Mouse (Mus musculus) neural tube, embryonic 15.5 days (tissue): ENCODE measurements around the gene Ccl11. TPM values are rescaled to one million over a fixed set of nuclear protein-coding genes. Genes with fewer than 3 reads are reported as not detected.

Experiments used
- ATAC-seq: fragments of 200-750 bp; cut with Nextera tagmentation; 2 replicates; pipeline ENCODE4 v1.8.0; 2017; ENCODE audit warnings: mild to moderate bottlenecking, moderate TSS enrichment, moderate library complexity; ENCODE audit not compliant: low FRiP score
- H3K27ac ChIP-seq: fragments of 300-500 bp; sonication (generic); replicated peaks from 2 replicates; pipeline ENCODE4 v1.5.1; 2015; ENCODE audit warnings: mild to moderate bottlenecking, inconsistent platforms
- H3K27me3 ChIP-seq: fragments of 300-500 bp; sonication (generic); replicated peaks from 2 replicates; pipeline ENCODE4 v1.6.1; 2015; ENCODE audit warnings: inconsistent platforms
- H3K36me3 ChIP-seq: fragments of 300-500 bp; sonication (generic); 2 replicates; pipeline ENCODE4 v1.6.1; 2015; ENCODE audit warnings: inconsistent platforms
- H3K4me1 ChIP-seq: fragments of 300-500 bp; sonication (generic); 2 replicates; pipeline ENCODE4 v1.6.1; 2015; ENCODE audit warnings: inconsistent platforms
- H3K4me2 ChIP-seq: fragments of 300-500 bp; sonication (generic); 2 replicates; pipeline ENCODE4 v1.6.1; 2015; ENCODE audit warnings: inconsistent platforms, mild to moderate bottlenecking, moderate library complexity
- H3K4me3 ChIP-seq: fragments of 300-500 bp; sonication (generic); replicated peaks from 2 replicates; pipeline ENCODE4 v1.5.1; 2015; ENCODE audit warnings: mild to moderate bottlenecking, inconsistent platforms
- H3K9ac ChIP-seq: fragments of 300-500 bp; sonication (generic); replicated peaks from 2 replicates; pipeline ENCODE4 v1.6.1; 2015; ENCODE audit warnings: mild to moderate bottlenecking, inconsistent platforms
- H3K9me3 ChIP-seq: fragments of 300-500 bp; sonication (generic); replicated peaks from 2 replicates; pipeline ENCODE4 v1.6.1; 2016; ENCODE audit warnings: inconsistent platforms
- WGBS: fragments of 180-500 bp; shearing (Covaris S2); methylation state at CpG from one replicate; pipeline ENCODE4 v1.1.7; 2015; ENCODE audit warnings: mixed read lengths; 5-methylcytosine and 5-hydroxymethylcytosine counted together
- polyA plus RNA-seq: library from polyadenylated mRNA; unstranded; fragments of >200 nt; fragmentation: Nextera tagmentation; extraction: Ambion mirVana; gene quantifications from 2 replicates; pipeline ENCODE4 v1.2.1, GENCODE M21; 2015

Ccl11 gene
- polyA plus RNA-seq, 1 experiment from 2014 or later: 0.47 TPM

- H3K4me1 ChIP-seq: peaks cover 20% of the 10 kb centered on the region
- H3K36me3 ChIP-seq: no peaks in the 10 kb centered on the region
- H3K9me3 ChIP-seq: no peaks in the 10 kb centered on the region
- H3K27me3 ChIP-seq: no peaks in the 10 kb centered on the region
- ATAC-seq: no peak
- H3K27ac ChIP-seq: peak overlapping the region; percentile 72
- H3K9ac ChIP-seq: no peak overlapping the region
- no peak overlapping the region for H3K4me2 ChIP-seq
- H3K4me3 ChIP-seq: no peak overlapping the region
These were observed 25.5 kb upstream of the Ccl11 start for GRCm38 (mm10) chr11:82032136-82032535.

DNA sequence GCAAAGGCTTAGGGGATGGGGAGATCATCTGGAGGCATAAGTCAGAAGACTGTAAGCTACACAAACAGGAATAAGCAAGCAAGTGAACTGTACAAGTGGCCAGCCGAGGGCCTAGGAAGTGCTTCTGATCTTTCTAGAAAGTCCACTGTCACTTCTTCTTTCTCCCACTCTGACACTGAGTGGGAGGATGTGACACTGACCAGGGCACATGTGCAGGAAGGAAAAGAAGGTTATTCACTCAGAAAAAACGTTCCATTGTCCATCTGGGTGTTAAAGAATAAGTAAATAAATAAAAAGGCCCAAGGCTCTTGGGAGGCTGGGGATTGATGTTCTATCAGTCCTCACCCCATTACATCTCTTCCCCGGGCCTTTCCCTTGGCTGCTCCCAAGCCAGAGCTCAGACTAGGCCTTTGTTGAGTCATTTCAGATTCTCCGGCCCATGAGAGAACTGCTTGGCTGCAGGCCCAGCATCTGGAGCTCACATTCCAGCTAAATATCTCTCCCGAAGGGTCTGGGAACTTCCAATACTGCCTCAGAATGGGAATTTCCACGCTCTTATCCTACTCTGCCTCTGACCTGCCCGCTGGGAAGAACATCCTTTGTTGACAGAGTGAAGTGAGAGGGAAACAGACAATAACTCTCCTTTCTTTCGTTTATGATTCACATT, 24.8 kb upstream of the Ccl11 start:
- Histone ChIP-seq H3K36me3 (no peaks in the 10 kb centered on the region), H3K4me3 (no peak overlapping the region), H3K27me3 (no peaks in the 10 kb centered on the region), H3K9me3 (no peaks in the 10 kb centered on the region), H3K4me2 (no peak overlapping the region), H3K4me1 (peaks cover 20% of the 10 kb centered on the region), H3K27ac (peak overlapping the region; percentile 72), H3K9ac (no peak overlapping the region)
- ATAC-seq: no peak
- WGBS: 23% methylated on average over 8 of the region's 8 CpGs

DNA sequence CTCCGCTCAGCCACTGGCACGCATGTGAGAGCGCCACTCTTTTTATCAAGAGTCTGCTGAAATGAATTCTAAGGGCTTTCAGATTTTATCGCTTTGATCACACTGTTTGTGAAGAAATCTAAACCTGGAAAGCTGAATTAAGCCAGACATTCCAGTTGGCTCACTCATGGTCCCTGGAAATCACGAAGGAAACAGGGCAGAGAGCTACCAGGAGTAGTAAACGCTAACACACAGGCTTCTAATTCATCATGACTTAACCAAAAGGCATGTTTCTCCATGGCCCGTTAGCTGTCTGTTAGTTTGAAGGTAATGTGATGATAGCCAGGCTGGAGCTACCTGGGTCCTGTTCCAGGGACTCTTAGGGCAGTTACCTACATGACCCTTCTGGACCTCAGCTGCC, 23.2 kb upstream of the Ccl11 start:
- Histone ChIP-seq H3K4me3 (no peak overlapping the region), H3K27ac (0 out of 2 replicates have a peak overlapping the region, but pooled peaks have one; percentile 23), H3K4me1 (peaks cover 28% of the 10 kb centered on the region), H3K36me3 (no peaks in the 10 kb centered on the region), H3K9me3 (no peaks in the 10 kb centered on the region), H3K4me2 (no peak overlapping the region), H3K9ac (no peak overlapping the region), H3K27me3 (no peaks in the 10 kb centered on the region)
- 93% methylated on average over 7 of the region's 7 CpGs for WGBS
- ATAC-seq: no peak

DNA sequence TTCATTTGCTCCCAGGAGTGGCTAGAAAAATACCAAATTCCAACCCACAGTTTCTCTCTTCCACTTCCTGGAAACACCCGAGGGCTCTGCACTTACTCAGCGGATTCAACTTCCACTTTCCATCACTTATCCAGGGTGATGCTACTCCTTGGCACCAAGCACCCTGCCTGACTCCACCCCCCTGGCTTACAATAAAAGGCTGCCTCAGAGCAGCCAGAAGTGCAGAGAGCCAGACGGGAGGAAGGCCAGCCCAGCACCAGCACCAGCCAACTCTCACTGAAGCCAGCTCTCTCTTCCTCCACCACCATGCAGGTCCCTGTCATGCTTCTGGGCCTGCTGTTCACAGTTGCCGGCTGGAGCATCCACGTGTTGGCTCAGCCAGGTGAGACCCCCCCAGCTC, 22.3 kb upstream of the Ccl11 start, which contains the start of gene Ccl2:
Gene Ccl2 (plus strand): TSS at position 216 of the 400 bp plus-strand sequence.
- peaks cover 32% of the 10 kb centered on the region for H3K4me1 ChIP-seq
- no peaks in the 10 kb centered on the region for H3K36me3 ChIP-seq
- 0 out of 2 replicates have a peak within 1 kb of the TSS, but pooled peaks have one; percentile 23 for H3K27ac ChIP-seq
- no peak for ATAC-seq
- WGBS: 28% methylated on average over 5 of the region's 5 CpGs
- 0 out of 2 replicates have a peak within 1 kb of the TSS, but pooled peaks have one; percentile 13 for H3K4me2 ChIP-seq
- H3K9ac ChIP-seq: no peak within 1 kb of the TSS
- H3K9me3 ChIP-seq: no peaks in the 10 kb centered on the region
- no peaks in the 10 kb centered on the region for H3K27me3 ChIP-seq
- no peak within 1 kb of the TSS for H3K4me3 ChIP-seq

- Histone ChIP-seq H3K4me3 (no peak overlapping the region), H3K27ac (no peak overlapping the region), H3K4me1 (peaks cover 32% of the 10 kb centered on the region), H3K36me3 (no peaks in the 10 kb centered on the region), H3K9me3 (no peaks in the 10 kb centered on the region), H3K27me3 (no peaks in the 10 kb centered on the region), H3K4me2 (no peak overlapping the region), H3K9ac (no peak overlapping the region)
- no peak for ATAC-seq
- WGBS: 91% methylated on average over 2 of the region's 2 CpGs
These were observed 21.8 kb upstream of the Ccl11 start for GRCm38 (mm10) chr11:82035857-82036256.

DNA sequence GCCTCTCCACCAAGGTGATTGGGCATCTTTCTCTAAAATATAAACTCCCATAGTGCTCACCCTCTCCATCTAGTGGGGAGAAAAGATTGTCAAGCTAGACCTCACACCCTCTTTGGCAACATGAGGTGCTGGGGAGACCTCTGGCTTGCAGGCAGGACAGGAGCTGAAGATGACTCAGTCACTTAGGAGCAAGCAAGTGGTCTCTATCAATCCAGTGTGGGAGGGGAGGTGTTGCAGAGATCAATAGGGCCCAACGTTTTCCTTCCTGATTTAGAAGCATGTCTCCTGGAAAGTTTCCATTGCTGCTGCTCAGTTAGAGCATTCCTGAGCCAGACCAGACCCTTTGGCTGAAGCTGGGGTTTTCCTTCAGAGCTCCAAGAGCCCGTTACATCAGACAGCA, 19.1 kb upstream of the Ccl11 start, which contains the start of gene Gm17268:
Gene Gm17268 (minus strand): TSS at position 28 of the 400 bp plus-strand sequence.
- Histone ChIP-seq H3K36me3 (no peaks in the 10 kb centered on the region), H3K27me3 (no peaks in the 10 kb centered on the region), H3K9me3 (no peaks in the 10 kb centered on the region), H3K4me2 (no peak within 1 kb of the TSS), H3K27ac (no peak within 1 kb of the TSS), H3K9ac (no peak within 1 kb of the TSS), H3K4me1 (peaks cover 20% of the 10 kb centered on the region), H3K4me3 (no peak within 1 kb of the TSS)
- 43% methylated on average over 2 of the region's 2 CpGs for WGBS
- no peak for ATAC-seq

DNA sequence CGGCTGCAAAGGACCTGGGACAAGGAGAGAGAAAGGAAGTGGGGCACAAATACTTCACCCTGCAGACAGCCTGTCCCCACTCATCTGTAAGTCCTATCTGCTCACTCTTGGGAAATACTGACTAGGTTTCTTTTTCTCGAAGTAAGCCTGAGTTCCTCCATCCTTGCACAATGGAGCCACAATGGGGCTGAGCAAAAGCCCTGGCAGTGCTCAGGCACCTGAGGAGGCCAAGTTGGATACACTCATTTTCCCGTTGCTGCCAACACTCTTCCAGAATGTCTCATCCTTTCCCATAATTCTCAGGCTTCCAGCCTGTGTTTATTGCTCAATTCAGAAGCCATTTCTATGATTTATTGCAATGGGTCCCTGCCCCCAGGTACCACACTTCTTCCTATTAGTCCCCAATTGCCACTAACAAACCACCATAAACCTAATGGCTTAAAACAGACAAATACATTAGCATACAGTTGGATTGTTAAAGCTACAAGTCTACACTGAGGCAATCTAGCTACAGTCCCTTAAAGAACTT, 18.4 kb upstream of the Ccl11 start:
- peaks cover 19% of the 10 kb centered on the region for H3K4me1 ChIP-seq
- no peak overlapping the region for H3K4me3 ChIP-seq
- no peaks in the 10 kb centered on the region for H3K36me3 ChIP-seq
- H3K9me3 ChIP-seq: no peaks in the 10 kb centered on the region
- no peak for ATAC-seq
- no peaks in the 10 kb centered on the region for H3K27me3 ChIP-seq
- 29% methylated on average over 3 of the region's 3 CpGs for WGBS
- H3K4me2 ChIP-seq: no peak overlapping the region
- no peak overlapping the region for H3K27ac ChIP-seq
- H3K9ac ChIP-seq: no peak overlapping the region

DNA sequence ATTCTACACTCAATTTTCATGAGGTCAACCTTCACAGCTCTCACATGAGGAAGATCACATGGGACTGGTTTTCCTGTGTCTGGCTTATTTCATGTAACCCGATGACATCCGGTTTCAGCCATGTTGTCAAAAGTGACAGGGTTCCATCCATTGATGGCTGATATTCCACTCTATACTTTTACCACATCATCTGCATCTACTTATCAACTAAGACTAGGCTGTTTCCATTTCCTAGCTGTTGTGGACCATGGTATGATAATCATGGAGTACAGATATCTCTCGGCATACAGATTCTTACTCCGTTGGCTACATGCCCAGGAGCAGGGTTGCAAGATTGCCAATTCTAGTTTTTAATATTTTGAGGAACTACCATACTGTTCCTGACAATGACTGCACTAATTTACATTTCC, 15.9 kb upstream of the Ccl11 start:
- no peak overlapping the region for H3K4me3 ChIP-seq
- H3K4me2 ChIP-seq: no peak overlapping the region
- peaks cover 12% of the 10 kb centered on the region for H3K4me1 ChIP-seq
- H3K27ac ChIP-seq: no peak overlapping the region
- no peaks in the 10 kb centered on the region for H3K36me3 ChIP-seq
- WGBS: 90% methylated on average over 4 of the region's 4 CpGs
- H3K9ac ChIP-seq: no peak overlapping the region
- no peaks in the 10 kb centered on the region for H3K27me3 ChIP-seq
- no peaks in the 10 kb centered on the region for H3K9me3 ChIP-seq
- no peak for ATAC-seq

GRCm38 (mm10) chr11:82045471-82045870, 12.2 kb upstream of the Ccl11 start, which contains the start of gene Ccl7:
Gene Ccl7 (plus strand): TSS chr11:82045712.
- H3K4me1 ChIP-seq: no peaks in the 10 kb centered on the region
- H3K9me3 ChIP-seq: no peaks in the 10 kb centered on the region
- no peaks in the 10 kb centered on the region for H3K36me3 ChIP-seq
- 74% methylated on average over 3 of the region's 3 CpGs for WGBS
- H3K27me3 ChIP-seq: no peaks in the 10 kb centered on the region
- H3K9ac ChIP-seq: no peak within 1 kb of the TSS
- no peak for ATAC-seq
- H3K4me2 ChIP-seq: no peak within 1 kb of the TSS
- H3K27ac ChIP-seq: no peak within 1 kb of the TSS
- H3K4me3 ChIP-seq: no peak within 1 kb of the TSS

GRCm38 (mm10) chr11:82047746-82048415, 9.7 kb upstream of the Ccl11 start:
- H3K36me3 ChIP-seq: no peaks in the 10 kb centered on the region
- H3K9ac ChIP-seq: no peak overlapping the region
- no peak for ATAC-seq
- no peaks in the 10 kb centered on the region for H3K27me3 ChIP-seq
- 55% methylated on average over 6 of the region's 6 CpGs for WGBS
- H3K9me3 ChIP-seq: no peaks in the 10 kb centered on the region
- no peak overlapping the region for H3K4me3 ChIP-seq
- H3K27ac ChIP-seq: no peak overlapping the region
- H3K4me1 ChIP-seq: no peaks in the 10 kb centered on the region
- H3K4me2 ChIP-seq: no peak overlapping the region

DNA sequence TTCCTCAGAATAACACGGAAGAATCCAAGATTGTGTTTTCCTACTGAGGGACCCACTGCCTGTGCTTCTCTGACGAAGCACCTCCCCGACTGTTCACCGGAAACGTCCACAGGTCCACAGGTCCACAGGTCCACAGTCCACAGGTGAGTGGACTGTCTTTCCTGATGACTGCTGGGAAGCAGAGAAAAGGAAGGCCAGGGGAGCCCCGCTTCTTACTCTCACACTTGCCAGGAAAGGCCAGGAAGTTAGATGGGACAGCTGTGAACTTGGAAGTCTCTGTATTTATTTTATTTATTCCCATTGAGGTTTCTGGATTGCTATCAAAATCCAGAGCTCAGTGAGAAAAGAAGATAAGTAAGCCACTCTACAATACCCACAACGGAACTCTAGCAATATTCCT, 3.8 kb upstream of the Ccl11 start:
- no peaks in the 10 kb centered on the region for H3K27me3 ChIP-seq
- no peak overlapping the region for H3K4me2 ChIP-seq
- H3K27ac ChIP-seq: no peak overlapping the region
- no peak overlapping the region for H3K9ac ChIP-seq
- no peak overlapping the region for H3K4me3 ChIP-seq
- H3K4me1 ChIP-seq: no peaks in the 10 kb centered on the region
- no peaks in the 10 kb centered on the region for H3K9me3 ChIP-seq
- WGBS: 91% methylated on average over 7 of the region's 7 CpGs
- H3K36me3 ChIP-seq: no peaks in the 10 kb centered on the region
- no peak for ATAC-seq

- Histone ChIP-seq H3K36me3 (no peaks in the 10 kb centered on the region), H3K9ac (no peak overlapping the region), H3K27me3 (no peaks in the 10 kb centered on the region), H3K4me3 (no peak overlapping the region), H3K4me1 (no peaks in the 10 kb centered on the region), H3K4me2 (no peak overlapping the region), H3K27ac (no peak overlapping the region), H3K9me3 (no peaks in the 10 kb centered on the region)
- ATAC-seq: no peak
- WGBS: 78% methylated on average over 3 of the region's 3 CpGs
These were observed 4.6 kb downstream of the Ccl11 start for GRCm38 (mm10) chr11:82062226-82062625.
